Mouse (Mus musculus): ENCODE measurements around the gene Gzf1. TPM values are rescaled to one million over a fixed set of nuclear protein-coding genes. Genes with fewer than 3 reads are reported as not detected.

The Gzf1 gene
- polyA plus RNA-seq (2014; fragmentation: Illumina TruSeq; extraction: RNeasy Lipid Tissue Mini Kit (QIAGEN cat#74804); ENCODE audit: insufficient read depth, low read depth, low replicate concordance), result 12.4 TPM

GRCm38 (mm10) chr2:148680775-148681291 is at the start of gene Gzf1:
Gene Gzf1, plus strand, starts transcription at chr2:148681023.

GRCm38 (mm10) chr2:148672199-148673096 is 8.4 kb upstream of the Gzf1 start, which contains the start of gene Nxt1:
Gene Nxt1, plus strand, starts transcription at chr2:148672601.

GRCm38 (mm10) chr2:148732327-148733000 is 51.6 kb downstream of the Gzf1 start, which contains the start of gene Napb:
Gene Napb, minus strand, starts transcription at chr2:148732467.

Other genes with a start within 250 kb of the Gzf1 start
- 43.6 TPM for gene Cd93, start 237.5 kb upstream of the Gzf1 start, polyA plus RNA-seq (2014; fragmentation: Illumina TruSeq; extraction: RNeasy Lipid Tissue Mini Kit (QIAGEN cat#74804); ENCODE audit: insufficient read depth, low read depth, low replicate concordance)
- 25.8 TPM for gene Nxt1, start 8.4 kb upstream of the Gzf1 start, polyA plus RNA-seq (2014; fragmentation: Illumina TruSeq; extraction: RNeasy Lipid Tissue Mini Kit (QIAGEN cat#74804); ENCODE audit: insufficient read depth, low read depth, low replicate concordance)
- gene Napb, start 51.4 kb downstream of the Gzf1 start, polyA plus RNA-seq (2014; fragmentation: Illumina TruSeq; extraction: RNeasy Lipid Tissue Mini Kit (QIAGEN cat#74804); ENCODE audit: insufficient read depth, low read depth, low replicate concordance), result 0.53 TPM
- gene Cstl1, start 69.3 kb downstream of the Gzf1 start, polyA plus RNA-seq (2014; fragmentation: Illumina TruSeq; extraction: RNeasy Lipid Tissue Mini Kit (QIAGEN cat#74804); ENCODE audit: insufficient read depth, low read depth, low replicate concordance), result not detected
- gene Cst11, start 90.5 kb downstream of the Gzf1 start, polyA plus RNA-seq (2014; fragmentation: Illumina TruSeq; extraction: RNeasy Lipid Tissue Mini Kit (QIAGEN cat#74804); ENCODE audit: insufficient read depth, low read depth, low replicate concordance), result not detected
- not detected for gene 8030411F24Rik, start 101.0 kb downstream of the Gzf1 start, polyA plus RNA-seq (2014; fragmentation: Illumina TruSeq; extraction: RNeasy Lipid Tissue Mini Kit (QIAGEN cat#74804); ENCODE audit: insufficient read depth, low read depth, low replicate concordance)
- gene Cst12, start 108.3 kb downstream of the Gzf1 start, polyA plus RNA-seq (2014; fragmentation: Illumina TruSeq; extraction: RNeasy Lipid Tissue Mini Kit (QIAGEN cat#74804); ENCODE audit: insufficient read depth, low read depth, low replicate concordance), result not detected
- 38.4 TPM for gene Cst8, start 117.8 kb downstream of the Gzf1 start, polyA plus RNA-seq (2014; fragmentation: Illumina TruSeq; extraction: RNeasy Lipid Tissue Mini Kit (QIAGEN cat#74804); ENCODE audit: insufficient read depth, low read depth, low replicate concordance)
- not detected for gene Cst13, start 139.1 kb downstream of the Gzf1 start, polyA plus RNA-seq (2014; fragmentation: Illumina TruSeq; extraction: RNeasy Lipid Tissue Mini Kit (QIAGEN cat#74804); ENCODE audit: insufficient read depth, low read depth, low replicate concordance)
- not detected for gene Cst9, start 154.1 kb downstream of the Gzf1 start, polyA plus RNA-seq (2014; fragmentation: Illumina TruSeq; extraction: RNeasy Lipid Tissue Mini Kit (QIAGEN cat#74804); ENCODE audit: insufficient read depth, low read depth, low replicate concordance)
- 37.1 TPM for gene 9230104L09Rik, start 184.0 kb downstream of the Gzf1 start, polyA plus RNA-seq (2014; fragmentation: Illumina TruSeq; extraction: RNeasy Lipid Tissue Mini Kit (QIAGEN cat#74804); ENCODE audit: insufficient read depth, low read depth, low replicate concordance)
- 1,631 TPM for gene Cst3, start 194.7 kb downstream of the Gzf1 start, polyA plus RNA-seq (2014; fragmentation: Illumina TruSeq; extraction: RNeasy Lipid Tissue Mini Kit (QIAGEN cat#74804); ENCODE audit: insufficient read depth, low read depth, low replicate concordance)

Data from lung, adult 10 weeks (tissue).